Mouse (Mus musculus): ENCODE measurements around the gene Ankrd66. TPM values are rescaled to one million over a fixed set of nuclear protein-coding genes. Genes with fewer than 3 reads are reported as not detected.

The Ankrd66 gene
- total RNA-seq, 2 experiments from 2014 or later, result 0.51 TPM; not detected in 1

Other genes starting within 250 kb of the Ankrd66 start
- gene Adgrf5, start 183.2 kb downstream of the Ankrd66 start, total RNA-seq (2021), result 10 to 100 TPM; 31.2 to 34.1 TPM
- gene Mep1a, start 40.8 kb downstream of the Ankrd66 start, total RNA-seq (2021), result not detected
- 10 to 100 TPM; 90.7 to 93.7 TPM for gene Pla2g7, start 24.5 kb upstream of the Ankrd66 start, total RNA-seq (2021)
- under 1 TPM; 0.38 to 0.55 TPM for gene Tdrd6, start 86.7 kb upstream of the Ankrd66 start, total RNA-seq (2021)
- 10 to 100 TPM; 30.3 to 34.8 TPM for gene Slc25a27, start 123.6 kb upstream of the Ankrd66 start, total RNA-seq (2021)
- gene Cyp39a1, start 123.8 kb upstream of the Ankrd66 start, total RNA-seq (2021), result 1 to 10 TPM in 1 of 2 experiments, under 1 TPM in 1; 0.99 to 1.6 TPM

All from layer of hippocampus, postnatal 14 days (tissue).